Mouse (Mus musculus): Measurements from ENCODE around the gene Ppp2r2d.

The Ppp2r2d gene

DNA sequence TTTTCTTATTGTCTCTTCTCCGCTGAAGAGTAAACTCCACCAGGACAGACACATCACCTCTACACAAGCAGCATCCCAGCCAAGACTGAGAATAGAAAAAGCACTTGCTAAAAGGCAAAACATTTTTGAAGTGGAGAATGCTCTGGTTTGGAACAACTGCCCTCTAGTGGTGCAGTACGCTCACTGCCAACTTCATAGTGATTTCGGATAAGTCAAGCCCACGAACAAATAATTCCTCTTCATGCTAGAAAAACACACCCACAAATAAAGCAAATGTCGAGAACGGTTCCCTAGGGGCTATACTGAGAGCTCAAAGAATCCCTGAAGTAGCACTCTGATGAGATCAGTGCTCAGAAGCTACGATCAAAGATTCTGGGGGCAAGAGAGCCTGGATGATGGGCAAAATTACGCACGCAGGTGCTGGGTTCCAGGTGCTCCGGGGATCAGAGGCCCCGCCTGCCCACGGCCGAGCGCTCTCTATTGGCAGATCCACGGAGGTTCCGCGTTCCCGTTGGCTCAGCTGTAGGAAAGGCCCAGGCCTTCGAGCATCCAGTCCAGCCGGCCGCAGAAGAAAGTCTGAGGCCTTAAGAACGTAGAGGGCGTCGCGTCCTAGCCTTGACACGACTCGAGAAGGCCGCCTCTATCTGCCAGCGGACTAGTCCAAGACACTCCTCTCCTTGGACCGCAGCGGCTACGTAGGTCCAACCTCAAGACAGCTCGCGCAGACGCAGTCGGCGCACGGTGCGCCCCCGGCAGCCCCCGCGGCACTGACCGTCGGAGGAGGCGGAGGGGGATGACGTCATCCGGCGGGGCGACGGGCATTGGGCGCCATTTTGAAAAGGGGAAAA lies at the start of gene Ppp2r2d, which contains the start of gene Mapk1ip1:
Ppp2r2d (plus strand) TSS at position 536 of the 848 bp plus-strand sequence.
Mapk1ip1 (minus strand) TSS at position 730 of the 848 bp plus-strand sequence.
- peak; percentile 96 to 97 for DNase-seq (ENCODE audit: low spot score in 2 of 2)

DNA sequence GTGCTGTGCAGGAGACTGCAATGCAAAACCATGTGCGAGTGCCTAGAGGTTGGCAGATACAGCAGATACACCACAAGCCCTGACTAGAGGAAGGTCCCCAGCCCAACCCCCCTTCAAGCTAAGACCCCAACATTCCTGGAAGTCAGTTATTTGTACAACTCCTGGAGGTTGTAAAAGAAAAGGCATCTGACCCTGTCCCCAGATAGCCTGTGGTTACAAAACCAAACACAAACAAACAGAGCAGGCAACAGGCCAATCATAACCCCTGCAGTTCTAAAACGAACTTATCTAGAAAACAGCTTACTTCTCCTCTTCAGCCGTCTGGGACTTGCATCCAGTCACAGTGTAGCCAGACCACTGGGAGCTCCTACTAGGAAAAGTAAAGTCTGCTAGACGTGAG lies 42.5 kb upstream of the Ppp2r2d start:
- no peak for DNase-seq (ENCODE audit: low spot score in 2 of 2)

DNA sequence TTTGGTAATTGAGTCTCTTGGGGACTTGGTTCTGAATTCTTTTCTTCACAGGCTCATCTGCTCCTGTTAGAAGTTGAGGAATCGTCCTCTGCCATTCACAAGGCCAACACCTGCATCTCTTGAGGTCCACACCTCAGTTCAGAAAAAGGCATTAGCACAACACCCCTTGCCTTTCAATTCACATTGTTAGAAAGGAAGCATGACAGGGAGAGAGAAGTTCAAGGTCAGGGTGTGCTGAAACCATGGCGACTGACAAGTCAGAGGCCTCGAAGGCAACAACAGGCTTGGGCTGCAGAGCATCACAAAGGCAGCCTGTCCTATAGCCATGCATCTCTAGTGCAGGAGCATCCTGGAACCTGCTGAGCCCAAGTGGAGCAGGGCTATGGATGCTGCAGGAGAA lies 38.7 kb upstream of the Ppp2r2d start:
- no peak for DNase-seq (ENCODE audit: low spot score in 2 of 2)

DNA sequence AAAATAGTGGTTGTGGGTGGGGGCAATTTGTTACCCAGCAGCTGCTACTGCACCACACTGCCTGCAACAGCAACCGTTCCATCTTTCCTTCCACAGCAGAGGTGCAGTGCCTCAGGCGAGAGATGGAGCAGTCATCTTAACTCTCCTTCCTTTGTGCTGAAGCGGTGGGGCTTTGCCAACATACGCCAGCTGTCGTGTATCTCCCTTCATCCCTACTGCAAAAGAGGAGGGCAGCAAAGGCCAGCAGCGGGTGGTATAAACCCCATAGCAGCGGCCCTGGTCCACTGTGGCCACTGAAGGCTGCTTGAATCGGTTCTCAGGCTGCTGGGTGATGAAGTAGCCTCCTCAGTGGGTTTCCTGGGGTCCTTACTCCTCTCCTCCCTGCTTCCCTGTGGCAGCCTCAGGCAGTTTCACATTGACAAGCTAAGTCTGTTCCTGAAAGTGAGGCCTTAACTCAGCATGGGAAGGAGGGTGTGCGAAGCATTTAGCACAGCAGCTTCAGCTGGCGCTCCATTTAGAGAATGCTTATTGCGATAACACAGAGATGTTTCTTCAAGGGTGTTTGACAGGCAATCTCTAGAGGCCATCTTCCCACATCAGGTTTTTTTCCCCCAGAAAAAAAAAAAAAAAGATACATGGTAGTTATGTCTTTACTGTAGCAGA lies 32.5 kb upstream of the Ppp2r2d start:
- DNase-seq (ENCODE audit: low spot score in 2 of 2) = no peak

DNA sequence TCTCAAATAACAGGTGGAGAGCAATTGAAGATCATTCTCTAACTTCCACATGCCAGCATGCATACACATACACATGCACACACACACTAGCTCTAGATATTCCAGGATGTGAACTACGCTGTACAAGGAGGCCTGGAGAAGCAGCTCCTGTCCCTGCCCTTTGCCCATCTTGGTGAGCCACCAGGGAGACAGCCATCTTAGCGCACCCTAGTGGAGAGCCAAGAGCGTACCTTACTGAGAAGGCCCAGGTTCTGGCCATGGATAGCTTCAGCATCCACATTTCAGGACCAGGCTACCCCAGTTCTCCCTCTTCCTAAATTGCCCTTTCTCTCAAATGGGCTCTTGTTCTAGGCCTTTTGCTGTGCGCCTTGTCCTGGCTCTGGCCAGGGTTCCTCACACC lies 27.6 kb upstream of the Ppp2r2d start:
- no peak for DNase-seq (ENCODE audit: low spot score in 2 of 2)

DNA sequence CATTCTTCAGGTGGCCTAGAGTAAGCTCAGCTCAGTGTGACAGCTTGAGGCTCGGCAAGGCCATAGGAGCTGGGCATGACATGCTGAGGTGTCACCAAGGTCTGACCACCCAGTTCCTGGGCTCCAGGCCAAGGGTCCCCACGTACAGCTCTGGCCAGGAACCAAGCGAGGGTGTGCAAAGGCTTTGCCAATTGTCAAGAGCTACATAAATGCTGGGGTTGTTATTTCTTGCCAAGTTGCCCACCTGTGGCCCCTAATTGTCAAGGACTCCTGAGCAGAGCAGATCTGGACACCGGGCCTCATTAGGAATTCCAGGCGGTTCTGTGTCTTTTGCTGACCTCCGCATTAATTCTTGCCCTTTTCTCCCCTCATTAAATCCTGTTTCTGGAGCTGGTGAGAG lies 21.5 kb upstream of the Ppp2r2d start:
- no peak for DNase-seq (ENCODE audit: low spot score in 2 of 2)

DNA sequence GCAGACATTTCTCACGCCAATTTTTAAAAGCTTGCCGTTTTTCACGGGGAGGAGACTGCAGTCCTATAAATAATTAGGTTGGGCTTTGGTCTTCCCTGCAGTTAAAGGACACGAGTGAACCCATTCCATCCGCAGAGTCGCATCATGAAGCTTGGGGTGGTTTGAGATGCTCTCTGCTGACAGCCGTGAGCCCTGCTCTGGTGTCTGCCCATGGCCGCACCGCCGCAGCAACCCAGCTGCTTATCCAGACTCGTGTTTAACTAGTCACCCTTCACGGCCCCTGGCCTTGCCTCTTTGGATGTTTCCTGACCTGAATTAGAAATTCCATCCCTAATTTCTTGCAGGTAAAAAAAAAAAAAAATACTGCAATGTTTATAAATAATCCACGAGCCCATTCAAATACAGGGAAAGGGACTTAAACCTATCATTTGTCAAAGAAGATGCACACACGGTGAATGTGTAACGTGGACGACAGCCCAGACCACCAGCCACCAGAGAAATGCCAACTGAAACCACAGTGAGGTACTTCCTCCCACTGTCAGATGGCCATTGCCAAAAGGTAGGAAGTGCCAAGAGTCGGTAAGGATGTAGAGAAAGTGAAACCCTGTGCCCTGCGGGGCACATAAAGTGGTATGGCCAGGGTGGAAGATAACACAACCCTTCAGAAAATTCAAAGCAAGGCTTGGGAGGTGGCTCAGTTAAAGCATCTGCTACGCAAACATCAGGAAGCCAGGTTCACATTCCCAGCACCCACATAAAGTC lies 20.7 kb upstream of the Ppp2r2d start:
- DNase-seq (ENCODE audit: low spot score in 2 of 2) = no peak

DNA sequence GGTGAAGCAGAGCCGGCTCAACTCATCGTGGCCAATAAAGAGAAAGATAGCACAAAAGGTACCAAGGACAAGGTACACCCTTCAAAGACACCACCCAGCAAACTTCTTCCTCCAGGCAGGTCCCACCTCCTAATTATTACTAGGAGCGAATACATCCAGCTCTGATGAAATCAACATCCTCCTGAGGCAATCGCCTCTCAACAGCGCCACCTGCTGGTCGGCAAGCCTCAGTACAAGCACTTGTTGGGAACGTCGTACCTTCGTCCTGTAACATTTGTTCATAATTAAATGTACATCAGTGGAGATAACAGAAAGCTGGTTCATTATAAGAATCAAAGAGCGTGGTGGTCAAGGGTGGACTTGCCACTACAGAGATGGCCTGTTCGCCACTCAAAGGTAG lies 18.1 kb upstream of the Ppp2r2d start:
- DNase-seq (ENCODE audit: low spot score in 2 of 2) = peak in 1 of 2 experiments; percentile 24

DNA sequence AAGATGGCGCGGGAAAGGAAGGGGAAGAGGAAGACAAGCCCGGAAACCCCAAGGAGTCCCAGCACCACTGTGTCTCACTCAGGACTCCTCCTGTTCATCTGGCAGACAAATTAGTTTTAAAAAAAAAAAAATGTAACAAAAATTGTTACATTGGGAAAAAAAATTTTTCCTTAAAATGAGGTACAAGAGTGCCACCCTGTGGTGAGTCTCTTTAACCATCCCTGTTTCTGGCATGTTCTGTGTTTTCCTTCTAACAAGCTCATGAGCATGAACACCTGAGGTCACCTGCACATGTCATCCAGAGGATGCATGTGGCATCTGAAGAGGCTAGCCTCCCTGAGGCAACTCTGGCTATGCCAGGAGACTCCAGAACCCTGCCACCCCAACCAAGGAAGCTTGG lies 10.9 kb upstream of the Ppp2r2d start:
- no peak for DNase-seq (ENCODE audit: low spot score in 2 of 2)

DNA sequence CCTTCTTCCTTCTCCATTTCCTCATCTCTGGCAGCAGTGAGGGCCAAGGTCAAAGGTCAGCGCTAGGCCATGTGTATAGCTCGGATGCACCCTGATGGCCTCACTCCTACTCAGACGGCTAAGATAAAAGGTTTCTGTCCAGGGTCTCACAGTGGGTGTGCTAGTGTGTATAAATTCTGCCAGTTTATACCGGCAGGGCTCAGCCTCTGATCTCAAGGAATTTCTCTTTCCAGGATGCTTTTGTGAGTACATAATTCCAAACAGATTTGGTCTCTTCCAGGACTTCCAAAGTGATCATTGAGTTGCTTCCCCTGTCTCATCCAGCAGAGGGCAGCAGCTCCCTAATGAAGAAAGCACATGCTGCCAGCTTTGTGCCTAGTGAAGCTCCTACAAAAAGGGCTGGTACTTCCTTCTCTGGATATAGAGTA lies 5.3 kb upstream of the Ppp2r2d start:
- peak; percentile 42 to 78 for DNase-seq (ENCODE audit: low spot score in 2 of 2)

DNA sequence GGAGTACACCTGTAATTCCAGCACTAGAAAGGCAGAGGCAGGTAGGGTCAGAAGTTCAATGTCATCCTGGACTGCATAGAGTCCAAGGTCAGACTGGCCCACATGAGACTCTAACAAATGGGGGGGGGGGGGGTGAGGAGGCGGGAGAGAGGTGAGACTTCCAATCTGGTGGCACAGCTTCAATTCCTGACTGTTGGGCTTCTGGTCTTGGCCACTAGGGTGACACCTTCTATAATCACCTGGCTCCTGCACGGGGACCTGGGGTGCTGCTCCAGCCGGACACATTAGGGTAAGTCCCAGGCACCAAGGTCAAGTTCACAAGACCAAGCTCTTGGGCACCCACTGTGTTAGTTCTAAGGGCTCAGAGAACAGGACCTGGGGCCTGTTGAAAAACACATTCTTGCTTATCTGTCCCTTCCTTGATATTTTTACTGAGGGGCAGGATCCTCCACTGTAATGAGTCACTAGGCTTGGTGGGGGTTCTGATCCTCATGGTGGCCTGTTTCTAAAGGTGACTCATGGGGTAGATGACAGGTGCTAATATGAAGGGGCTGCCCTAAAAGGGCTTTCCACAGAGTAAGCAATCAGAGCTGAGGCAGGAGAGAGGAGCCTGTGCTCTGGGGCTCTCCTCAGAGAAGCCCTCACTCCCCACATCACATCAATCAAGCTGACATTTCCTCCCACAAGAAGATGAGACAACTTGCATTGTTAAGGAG lies 4.3 kb upstream of the Ppp2r2d start:
- DNase-seq (ENCODE audit: low spot score in 2 of 2) = no peak

DNA sequence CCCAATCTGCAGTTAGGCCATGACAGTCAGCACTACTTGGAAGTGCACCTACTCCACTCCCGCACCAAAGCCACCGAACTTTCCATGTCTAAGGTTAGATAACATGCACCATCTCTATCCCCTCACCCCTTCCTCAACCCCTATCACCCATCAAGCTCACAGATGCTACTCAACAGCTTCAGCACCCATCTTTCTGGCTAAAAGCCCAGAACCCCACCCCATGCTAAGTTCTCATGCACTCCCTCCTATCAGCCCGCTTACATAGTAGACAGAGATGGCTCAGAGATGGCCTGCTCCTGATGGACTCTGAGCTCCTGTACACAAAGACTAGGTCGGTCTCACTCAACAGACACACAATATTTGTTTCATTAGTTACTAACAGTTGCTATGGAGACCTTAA lies 2.5 kb upstream of the Ppp2r2d start:
- no peak for DNase-seq (ENCODE audit: low spot score in 2 of 2)

DNA sequence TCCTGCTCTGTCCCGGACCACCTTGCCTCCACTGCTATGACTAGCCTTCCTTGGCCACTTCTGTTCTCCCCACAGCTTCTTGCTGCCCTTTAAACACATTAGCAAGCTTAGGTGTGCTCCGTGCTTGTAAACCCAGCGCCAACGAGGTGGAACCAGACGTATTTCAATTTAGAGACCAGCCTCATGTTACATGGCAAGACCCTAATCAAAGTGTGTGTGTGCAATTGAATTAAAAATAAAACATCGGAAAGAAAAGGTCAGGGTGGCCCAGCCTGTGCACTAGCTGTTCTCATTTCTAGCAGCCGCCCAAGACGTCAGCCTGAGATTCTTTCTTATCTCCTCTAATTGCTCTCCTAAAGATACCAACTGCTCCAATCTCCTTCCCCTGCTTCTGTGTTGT lies 768 bp upstream of the Ppp2r2d start:
- no peak for DNase-seq (ENCODE audit: low spot score in 2 of 2)

DNA sequence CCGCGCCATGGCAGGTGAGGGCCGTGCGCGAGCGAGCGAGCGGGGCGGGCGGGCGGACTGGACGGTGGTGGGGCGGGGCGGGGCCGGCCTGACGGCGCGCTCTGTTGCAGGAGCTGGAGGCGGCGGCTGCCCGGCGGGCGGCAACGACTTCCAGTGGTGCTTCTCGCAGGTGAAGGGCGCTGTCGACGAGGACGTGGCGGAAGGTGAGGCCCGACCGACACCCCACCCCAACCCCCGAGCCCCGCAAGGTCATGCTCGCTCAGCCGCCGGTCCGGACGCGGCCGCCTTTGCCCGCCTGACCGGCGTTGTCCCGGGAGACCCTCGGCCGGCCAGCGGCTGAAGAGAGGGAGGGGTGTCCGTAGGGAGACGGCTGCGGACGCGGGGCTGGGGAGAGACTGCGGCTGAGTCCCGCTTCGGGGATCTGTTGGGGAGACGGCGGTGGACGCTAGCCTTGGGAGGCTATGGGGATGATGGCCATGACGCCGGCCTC lies 668 bp downstream of the Ppp2r2d start:
- no peak for DNase-seq (ENCODE audit: low spot score in 2 of 2)

DNA sequence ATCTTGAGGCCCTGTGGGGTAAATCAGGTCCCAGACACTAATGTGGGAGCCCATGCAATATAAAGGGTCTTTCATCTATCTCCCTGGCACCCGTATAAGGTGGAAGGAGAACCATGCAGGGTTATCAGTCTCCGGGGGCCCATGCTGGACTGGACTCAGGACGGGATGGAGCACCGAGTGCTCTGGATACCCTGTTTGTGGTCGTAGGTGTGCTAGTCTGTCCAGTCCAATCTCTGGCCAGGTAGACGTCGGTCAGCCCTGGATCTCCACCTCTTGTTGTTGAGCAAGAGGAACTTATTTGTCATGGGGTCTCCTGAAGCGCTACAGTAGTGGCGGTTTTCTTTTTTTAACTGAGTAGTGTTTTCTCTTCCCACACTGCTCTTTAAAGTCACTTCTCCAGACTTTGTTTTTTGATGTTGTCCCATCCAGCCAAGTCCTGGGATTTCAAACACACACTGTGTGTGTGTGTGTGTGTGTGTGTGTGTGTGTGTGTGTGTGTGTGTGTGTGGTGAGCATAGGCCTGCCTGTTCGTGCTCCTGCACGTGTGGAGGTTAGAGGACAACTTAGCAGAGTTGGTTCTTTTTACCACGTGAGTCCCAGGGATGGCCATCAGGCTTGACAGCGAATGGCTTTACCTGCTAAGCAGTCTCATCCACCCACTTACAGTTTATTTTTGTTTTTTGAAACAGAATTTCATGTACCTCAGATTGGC lies 1.6 kb downstream of the Ppp2r2d start:
- DNase-seq (ENCODE audit: low spot score in 2 of 2) = no peak

DNA sequence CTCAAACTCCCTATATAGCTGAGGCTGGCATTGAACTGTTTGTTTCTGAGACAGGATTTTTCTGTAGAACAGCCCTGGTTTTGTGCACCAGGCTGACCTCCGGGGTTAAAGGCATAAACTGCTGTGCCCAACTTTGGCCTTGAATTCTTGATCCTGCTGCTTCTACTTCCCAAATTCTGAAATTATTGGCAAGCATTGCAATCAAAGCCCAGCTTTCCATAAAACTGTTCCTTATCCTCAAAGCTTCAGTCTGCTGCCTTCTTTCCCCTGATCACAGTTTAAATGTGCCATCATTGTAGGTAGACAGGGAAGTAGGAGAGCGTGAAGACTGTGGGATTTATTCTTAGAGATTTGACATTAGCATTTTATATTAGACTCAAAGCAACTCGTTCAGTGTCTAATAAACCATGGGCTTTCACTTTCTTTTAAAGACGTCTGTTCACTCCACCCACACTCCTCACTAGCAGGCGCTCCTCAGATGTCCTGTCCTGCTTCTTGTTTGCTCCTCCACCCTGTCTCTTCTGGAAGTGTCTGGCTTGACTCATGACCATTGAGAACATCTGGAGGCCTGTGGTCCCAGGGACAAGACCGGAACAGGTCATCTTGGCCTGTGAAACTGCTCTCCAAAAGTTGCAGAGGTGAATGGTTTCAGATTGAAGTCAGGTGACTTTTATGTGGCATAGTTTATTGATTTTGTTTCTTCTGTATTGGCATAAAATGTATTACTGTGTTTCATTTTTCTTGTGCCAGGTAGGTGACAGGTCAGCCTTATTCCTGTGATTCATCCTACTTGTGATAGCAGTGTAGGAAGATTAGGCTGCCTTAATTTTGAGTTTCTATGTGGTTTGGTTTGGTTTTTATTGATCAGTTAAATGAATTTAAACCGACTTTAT lies 2.4 kb downstream of the Ppp2r2d start:
- no peak for DNase-seq (ENCODE audit: low spot score in 2 of 2)

DNA sequence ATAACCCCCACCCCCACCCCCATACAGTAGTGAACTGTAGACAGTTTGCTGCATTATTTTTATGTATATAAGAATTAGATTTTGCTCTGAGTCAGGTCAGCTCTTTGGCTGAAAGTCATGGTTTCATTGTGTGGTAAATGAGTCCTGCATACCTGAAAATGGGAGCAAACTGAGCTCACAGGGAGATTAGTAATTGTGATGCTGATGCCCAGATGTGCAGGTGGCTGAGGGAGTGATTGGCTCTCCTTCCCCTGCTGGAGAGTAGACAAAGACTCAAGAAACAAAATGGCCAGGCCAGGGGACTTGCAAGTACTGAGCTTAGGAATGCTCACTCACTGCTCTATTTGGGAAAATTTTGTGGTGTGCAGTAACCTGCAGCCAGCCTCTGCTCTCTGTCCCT lies 4.2 kb downstream of the Ppp2r2d start:
- no peak for DNase-seq (ENCODE audit: low spot score in 2 of 2)

DNA sequence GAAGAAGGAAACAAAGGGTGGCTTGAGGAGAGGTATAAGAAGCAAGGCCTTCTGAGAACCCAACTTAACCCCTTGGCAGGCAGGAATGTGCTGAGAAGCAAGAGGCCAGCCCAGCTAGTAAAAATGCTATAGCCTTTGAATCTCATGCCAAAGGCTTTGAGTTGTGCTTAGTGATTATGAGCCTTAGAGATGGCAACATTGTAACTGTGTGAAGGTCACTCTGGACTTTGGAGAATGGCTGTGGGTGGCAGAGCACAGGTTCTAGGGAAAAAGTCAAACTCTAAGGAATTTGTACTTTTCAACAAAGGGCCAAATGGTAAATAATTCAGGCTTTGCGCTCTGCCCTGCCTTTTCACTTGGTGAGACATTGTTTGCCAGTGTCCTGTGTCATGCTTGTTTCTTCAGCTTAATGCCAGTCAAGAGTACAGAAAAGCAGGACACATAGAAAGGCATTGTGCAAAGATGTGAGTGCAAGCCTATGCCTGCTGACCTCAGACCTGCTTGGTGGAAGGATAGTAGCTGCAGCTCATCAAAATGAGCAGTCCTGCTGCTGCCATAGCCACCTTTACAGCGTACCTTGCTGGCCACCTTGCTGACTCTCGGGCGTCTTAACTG lies 7.6 kb downstream of the Ppp2r2d start:
- no peak for DNase-seq (ENCODE audit: low spot score in 2 of 2)

DNA sequence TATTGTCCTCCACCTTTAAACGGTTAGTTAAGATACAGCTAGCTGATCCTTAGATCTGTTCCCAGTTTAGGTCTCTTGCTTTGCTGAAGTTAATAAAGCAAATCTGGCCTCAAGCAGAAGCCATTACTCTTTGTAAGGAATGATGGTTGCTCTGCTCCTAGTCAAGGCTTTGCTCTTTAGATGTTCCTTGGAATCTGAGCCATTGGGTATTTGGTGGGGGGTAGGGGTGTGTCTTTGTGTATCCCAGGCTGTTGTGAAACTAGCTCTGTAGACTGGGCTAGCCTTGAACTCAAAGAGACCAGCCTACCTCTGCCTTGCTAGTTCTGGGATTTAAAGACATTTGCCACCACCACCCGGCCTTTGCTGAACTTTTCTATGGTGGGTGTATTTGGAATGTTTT lies 8.3 kb downstream of the Ppp2r2d start:
- no peak for DNase-seq (ENCODE audit: low spot score in 2 of 2)

DNA sequence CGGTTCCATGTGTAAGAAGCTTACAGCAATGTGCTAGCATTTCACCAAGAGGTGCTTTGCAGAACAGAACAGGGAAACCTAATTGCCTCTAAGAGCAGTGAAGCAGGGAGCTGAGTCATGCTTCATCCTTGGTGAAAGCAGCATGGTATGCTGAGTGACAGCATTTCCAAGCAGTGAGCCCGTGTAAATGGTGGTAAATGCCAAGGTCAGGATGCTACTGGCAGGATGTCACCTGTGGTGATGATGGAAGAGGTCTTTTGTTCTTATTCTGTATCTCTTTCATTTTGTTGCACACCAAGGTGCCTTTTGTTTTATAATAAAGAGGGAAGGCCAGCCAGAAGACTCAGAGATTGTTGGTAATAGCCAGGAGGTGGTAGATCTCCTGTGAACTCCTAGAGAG lies 10.8 kb downstream of the Ppp2r2d start:
- no peak for DNase-seq (ENCODE audit: low spot score in 2 of 2)
